Mouse (Mus musculus): ENCODE data around the gene Prr18.
A peak's percentile ranks its signal among the peaks of the same experiment; 100 is the strongest.

Prr18 gene

DNA sequence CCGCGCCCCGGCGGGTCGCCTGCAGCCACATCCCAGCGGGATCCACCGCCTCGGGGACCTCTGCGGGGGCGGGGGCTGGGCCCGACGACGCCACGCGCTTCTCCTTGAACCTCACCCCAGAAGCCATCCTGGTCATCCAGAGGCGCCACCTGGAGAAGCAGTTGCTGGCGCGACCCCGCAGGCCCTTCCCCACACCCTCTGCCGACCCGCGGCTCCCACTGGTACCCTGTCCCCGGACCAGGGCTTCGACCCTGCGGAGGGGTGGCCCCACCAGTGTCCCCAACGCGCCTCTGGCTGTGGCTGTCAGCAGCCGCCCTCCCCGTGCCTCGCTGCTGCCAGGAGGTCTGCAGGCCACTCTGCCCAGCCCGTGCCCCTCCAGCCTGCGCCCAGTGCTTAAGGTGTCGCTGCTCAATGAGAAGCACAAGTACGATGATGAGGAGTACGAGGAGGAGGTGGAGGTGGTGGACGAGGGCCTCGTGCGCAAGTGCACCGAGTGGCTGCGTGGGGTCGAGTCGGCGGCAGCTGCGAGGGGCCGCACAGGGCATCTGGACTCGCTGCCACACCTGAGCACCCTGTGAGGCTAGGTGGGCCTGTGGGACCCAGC is 4.2 kb downstream of the Prr18 start:
- DNase-seq: no peak

DNA sequence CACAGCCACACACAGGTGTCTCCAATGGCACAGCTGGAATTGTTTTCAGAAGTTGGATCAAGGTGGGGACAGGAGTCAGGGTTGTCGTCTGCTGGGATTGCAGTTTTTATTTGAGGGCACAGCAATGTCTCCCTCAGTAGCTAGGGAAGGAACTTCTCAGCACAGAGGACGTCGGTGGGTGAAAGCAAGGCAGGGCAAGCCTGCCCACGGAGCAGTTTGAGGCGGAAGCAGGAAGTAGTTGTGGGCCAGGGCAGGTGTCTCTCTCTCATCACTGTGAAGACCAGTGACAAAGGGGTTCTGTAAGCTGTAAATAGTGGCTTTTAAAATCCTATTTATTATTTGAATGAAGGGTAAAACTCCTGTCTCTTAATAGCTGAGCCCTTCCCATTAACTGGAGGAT is 5.4 kb downstream of the Prr18 start:
- no peak for DNase-seq

DNA sequence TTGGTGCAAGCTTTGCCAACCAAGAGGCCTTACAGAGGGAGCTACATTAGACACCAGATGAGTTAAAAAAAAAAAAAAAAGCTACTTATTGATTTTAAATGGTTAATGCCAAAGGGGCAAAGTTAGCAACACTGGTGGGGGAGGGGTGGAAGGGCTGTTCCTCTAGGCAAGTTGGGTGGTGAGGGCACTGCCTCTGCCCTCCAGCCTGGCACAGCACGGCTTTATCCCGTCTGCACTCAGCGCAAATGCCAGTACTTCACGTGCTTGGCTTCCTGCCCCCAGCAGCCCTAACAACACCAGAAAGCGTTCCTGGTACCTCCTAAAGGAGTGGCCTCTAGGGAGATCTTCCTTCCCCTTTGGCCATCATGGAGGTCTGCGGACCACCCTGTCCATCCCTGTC is 6.2 kb downstream of the Prr18 start:
- DNase-seq: no peak

DNA sequence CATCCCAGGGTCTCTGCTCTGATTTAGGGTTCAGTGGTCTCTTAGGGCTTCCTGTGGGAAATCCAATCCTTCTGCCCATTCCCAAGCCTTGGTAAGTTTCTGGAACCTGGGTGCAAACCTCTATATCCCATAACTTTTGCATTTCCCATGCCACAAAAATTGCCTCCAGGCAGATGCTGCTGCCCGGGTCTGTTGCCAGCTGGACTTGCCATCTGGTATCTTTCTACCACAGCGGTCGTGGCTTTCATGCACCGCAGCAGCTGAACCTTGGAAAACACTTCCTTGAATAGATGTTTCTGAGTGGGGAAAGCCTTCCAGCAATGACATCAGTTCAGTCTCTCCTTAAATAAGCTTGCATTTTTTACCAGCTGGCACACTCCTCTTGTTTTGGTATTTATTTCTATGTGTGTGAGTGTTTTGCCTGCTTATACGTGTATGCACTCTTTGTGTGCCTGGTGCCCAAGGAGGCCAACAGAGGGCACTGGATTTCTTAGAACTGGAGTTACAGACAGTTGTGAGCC is 10.6 kb downstream of the Prr18 start:
- no peak for DNase-seq

DNA sequence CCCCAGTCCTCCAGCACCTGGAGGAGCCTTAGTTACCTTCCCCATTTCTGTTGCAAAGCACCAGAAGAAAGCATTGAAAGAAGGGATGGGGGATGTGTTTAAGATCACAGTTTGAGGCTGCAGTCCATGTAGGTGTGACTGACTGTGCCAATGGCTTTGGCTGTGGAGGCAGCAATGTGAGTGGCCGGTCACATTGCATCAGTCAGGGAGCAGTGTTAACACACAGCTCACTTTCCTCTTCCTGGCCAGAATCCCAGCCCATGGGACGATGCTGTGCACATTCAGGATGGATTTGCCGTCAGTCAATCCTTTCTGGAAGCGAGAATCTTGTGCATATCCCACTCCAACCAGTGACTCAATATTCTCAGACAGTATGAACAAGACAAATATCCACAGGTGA is 11.7 kb downstream of the Prr18 start:
- DNase-seq: no peak

DNA sequence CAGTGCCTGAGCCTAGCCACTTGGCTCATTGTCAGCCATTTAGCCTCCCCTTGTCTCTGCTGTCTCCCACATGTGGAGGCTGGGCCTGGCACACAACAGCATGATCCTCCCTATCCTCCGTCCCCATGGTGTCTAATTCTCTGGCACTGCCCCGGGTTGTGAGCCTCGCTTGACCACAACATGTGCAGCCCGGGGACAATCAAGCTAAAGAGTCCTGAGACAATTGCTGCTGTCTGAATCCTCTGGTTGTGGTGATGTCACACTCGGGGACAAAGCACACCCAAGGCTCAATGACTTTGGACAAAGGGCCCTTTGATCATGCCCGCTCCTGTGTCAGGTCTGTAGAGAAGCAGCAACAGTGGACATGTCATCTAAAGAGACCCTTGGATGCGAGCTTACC is 13.8 kb downstream of the Prr18 start:
- DNase-seq: no peak

DNA sequence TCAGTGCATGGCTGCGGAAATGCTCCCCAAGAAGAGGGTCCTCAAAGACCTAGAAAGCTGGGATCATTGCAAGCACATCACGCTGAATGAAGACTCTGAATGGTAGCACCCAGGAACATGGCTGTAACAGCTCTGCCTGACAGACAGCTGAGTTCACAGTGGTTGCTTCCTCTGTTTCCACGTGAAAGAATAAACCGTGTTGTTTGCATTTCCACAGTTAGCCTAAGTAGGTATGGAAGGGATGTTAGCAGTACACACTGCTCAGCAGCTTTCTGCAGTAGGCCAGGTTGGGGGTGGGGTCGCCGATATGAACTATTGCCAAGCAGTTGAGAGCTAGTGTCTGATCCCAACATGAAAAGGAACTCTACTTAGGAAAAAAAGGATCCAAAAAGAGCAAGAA is 18.4 kb downstream of the Prr18 start, which contains the start of gene T2:
Gene T2, plus strand, starts transcription at position 301 of the 400 bp plus-strand sequence.
- DNase-seq: no peak

DNA sequence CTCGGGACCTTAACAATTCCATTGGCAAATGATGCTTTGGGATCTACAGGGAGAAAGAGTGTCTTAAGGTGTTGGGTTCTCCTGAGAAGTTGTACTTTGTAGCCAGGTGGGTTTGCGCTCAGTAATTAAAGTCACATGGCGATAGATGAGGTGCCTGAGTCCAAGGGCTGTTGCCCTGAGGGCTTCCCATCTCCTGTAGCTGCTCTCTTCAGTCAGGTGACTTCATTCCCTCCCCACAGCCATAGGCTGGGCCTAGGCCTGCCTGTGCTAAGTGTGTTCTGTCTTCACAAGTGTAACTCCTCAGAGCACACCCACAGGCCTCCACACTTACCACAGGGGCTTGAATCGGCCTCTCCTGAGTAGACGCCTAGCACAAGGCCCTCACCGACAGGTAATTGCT is 20.2 kb downstream of the Prr18 start:
- no peak for DNase-seq

DNA sequence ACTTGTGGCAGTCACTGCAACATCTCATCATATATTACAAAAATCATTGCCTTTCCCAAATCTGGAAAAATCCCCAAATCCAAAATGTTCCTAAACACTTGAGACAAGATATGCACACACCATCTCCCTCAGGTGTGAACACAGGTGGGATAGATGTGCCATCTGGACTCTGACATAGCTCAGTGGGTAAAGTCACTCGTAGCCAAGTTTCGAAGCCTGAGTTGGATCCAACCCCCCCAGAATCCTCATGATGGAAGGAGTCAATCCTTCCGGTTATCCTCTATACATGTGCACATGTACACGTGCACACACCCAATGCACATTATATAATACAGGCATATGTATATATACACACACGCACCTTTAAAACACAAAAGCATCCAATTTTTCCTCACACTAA is 23.6 kb downstream of the Prr18 start:
- DNase-seq: no peak

DNA sequence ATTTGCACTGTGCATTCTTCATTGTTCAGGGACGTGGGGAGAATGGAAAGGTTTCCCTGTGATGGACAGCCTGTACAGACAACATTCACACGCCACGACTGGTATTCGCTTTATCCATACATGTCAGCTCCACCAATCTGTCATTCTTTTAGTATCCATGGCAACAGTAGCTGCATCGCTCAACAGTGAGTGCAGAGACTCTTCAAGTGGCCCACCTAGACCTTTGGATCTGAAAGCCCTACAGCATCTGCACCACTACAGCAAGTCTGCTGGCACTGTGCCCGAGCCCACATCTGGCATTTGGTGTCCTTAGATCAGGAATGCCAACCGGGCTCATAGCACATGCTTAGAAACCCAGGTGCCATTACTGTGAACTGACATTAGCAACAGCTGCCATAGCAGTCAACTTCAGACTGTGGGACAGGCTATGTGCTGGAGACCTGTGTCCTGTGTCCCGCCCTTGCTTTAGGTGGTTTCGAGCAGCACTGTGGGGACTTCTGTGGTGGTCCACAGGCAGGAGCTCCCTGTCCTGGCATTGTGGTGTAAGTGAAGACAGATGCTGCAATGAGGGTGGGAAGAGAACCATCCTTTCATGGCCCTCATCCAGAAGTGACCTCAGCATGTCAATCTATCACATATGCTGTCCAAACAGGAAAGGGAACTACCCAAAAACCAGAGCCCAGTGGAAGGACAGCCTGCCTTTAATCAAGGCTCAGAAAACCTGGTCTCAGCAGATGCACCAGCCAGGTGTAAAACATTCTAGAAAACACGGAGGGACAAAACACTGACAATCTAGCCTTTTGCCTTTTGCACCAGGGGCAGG is 24.2 kb downstream of the Prr18 start:
- no peak for DNase-seq

DNA sequence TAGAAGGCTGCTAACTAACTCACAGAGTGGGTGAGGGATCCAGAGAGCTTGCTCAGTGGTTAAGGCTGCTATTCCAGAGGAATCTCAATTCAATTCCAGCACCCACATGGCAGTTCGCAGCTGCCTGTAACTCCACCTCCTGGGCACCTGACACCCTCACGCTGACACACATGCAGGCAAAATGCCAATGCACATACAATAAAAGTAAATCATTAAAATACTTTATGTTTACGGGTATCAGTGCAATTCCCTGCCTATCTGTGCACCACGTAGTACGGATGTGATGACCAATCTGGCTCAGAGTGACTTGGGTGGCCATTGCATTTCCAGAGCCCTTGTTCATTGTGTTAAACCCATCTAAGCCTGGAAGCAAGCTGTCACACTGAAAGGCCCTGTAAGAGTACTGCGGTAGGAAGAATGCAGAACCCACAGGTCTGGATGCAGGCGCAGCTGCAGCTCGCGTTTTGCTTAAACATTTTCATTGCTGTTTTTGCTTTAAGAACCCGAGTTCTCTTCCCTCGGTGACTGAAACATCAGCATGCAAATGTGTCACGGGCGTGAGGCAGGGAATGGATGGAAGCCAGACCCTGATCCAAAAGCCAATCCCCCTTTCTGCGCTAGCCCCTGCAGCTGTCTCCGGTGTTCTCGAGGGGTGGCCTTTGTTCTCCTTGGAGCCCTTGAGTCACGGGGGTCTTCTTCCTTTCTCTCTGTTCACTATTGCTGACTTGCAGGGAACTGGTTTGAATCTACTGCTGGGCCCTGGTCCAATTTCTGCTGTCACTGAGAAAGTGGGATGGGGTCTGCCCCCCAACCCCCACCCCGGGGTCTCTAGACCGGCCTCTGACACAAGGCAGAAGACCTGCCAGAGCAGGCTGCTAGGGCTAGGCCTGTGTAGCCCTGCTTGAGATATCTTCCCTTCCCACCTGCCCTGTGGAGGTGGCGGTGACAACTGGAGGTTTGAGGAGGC is 30.5 kb downstream of the Prr18 start:
- DNase-seq: no peak

DNA sequence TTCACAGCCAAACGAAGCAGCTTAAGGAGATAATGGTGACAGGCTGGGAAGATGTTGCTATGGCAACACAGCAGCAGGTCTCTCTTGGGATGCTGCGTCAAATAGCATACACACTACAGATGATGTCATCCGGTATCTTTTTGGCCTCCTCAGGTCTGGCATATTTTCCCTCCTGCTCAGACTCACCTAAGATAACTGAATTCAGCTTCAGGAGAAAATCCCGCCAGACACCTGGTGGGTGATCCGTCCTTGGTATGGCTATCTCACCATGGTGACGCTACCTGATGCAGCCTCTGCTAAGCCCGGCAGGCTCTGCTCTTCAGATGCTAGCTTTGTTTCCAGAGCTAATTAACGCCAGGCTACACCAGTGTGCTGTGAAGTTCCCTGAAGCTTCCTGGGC is 31.3 kb downstream of the Prr18 start:
- DNase-seq: no peak

DNA sequence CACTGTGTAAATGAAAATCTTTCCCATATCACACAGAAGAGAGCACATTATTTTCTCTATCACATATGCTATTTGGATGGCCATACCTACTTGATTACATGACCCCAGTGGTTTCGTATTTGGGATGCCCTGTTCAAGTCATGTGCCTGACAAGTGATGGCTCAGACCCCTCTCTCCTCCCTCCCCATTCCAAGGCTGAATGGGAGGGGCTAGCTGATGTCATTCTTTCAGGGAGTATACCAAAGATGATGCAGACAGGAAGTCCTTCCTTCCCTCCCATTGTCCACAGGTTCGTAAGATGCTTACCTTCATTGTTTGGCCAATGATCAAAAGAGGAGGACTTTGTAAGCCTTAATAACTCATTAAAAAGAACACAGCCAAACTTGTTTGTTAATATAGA is 31.9 kb downstream of the Prr18 start:
- no peak for DNase-seq

DNA sequence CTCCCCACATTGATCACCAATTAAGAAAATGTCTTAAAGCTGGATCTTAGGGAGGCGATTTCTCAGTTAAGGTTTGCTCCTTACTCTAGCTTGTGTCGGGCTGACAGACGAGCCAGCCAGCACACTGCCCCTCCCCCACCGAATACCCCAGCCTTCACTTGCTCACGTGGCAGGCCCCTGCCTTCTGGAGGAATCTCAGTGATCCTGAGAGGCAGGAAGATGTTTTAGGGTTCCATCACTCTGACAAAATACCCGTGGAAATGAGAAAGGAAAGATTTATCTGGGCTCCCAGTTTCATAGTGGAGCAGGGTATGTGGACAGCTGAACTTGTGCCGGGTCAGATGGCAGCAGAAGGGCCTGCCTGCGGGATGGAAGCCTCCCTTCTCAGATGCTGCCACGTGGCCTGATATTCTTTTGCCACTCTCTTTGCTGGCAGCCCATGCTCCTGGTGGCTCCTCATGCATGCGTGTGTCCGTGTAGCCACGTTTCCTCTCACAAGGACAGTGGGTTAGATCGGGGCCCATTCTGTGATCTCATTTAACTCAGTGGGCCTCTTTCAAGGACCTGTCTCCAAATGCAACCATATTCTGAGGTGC is 33.5 kb downstream of the Prr18 start:
- DNase-seq: no peak

DNA sequence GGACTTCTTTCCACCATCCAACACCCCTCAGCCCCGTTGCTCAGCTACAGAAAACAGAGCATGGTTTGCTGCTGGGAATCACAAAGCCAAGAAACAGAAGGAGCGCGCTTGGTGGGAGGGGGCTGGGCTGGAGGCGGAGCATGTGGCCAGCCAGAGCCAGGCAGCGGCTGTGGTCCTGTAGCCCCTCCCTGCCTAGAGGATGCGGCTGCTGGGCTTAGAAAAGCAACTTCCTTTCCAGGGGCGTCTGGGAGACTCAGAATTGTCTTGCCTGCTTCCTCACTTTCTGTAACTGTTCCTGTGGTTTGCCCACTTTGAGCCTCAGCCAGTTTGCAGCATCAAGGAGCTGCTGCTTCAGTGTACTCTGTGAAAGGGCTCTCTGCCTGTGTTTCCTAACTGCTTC is 34.6 kb downstream of the Prr18 start:
- peak; percentile 18 to 37 for DNase-seq

DNA sequence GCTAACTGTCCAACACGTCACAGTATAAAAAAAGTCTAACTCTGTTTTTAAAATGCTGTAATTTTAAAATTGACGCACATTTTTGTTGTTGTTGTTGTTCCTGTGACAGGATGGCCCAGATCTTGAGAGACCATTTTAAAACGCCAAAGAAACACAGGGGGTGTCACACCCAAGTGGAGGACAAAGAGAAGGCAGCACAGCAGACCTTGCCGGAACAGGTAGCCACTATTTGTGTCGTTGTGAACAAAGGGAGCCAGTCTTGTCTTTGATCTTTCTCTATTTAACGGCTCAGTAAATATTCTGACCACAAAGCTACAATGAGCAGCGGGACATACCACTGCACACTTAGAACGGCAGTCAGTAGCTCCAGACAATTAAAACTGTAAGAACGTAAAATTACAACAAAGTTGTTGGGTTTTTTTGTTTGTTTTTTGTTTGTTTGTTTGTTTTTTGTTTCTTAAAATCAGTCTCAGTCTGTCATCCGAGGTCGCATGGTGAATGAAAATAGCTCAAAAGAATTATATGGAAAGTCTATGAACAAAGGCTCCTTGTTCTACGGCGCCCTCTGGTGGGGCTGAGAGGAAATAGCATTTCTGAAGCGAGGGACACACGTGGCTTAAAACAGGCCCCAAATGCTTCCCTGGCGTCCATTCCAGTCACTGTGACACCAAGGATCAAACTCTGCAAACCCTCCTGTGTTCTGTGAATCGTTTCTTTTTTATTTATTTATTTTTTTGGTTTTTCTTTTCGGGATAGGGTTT is 35.2 kb downstream of the Prr18 start:
- DNase-seq: peak; percentile 49 to 71

DNA sequence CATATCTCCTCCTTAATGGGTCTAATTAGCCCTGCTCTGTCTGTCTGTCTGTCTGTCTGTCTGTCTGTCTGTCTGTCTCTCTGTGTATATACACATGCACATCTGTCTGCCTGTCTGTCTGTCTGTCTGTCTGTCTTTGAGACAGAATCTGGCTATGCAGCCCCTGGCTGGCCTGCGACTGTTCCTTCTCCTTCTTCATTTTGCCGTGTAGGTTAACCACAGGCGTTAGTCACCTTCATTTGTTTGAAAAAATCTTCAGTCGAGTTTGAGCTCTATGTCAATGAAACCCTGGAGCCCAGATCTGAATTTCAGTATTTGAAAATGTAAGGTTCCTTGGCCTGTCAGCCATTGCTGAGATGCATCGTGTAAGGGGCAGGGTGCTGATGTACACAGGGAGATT is 40.0 kb downstream of the Prr18 start:
- no peak for DNase-seq

DNA sequence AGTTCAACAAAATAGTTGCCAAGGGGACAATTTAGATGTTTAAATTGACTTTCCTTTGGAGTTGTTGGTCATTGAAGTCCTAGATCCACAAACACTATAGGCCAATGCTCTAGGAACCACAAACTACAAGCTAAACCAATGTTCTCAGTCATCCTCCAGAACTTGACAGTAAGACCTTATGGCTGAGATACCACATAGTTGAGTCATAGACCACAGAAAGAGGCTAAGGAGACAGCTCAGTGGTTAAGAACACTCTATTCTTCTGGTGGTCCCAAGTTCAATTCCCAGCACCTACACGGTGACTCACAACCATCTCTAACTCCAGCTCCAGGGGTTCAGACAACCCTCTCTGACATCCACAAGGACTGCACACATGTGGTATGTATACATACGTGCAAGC is 48.2 kb downstream of the Prr18 start:
- no peak for DNase-seq

DNA sequence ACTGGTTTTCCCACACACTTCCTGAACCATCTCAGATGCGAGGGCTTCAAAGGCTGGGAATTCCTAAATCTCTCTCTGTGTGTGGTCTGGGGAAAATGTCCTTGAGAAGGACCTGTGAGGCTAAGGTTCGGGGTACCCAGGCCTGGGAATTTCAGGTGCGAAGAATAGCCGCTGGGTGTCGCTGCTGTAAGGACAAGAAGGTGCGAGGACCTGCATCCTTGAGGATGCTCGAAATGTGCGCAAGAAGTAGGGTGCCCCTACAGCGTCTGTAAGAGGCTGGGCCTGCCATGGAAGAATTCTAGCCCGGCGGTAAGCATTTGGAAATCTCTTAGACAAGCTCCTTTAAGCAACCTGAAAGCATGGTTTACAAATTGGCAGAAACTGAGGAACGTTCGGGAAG is 51.2 kb downstream of the Prr18 start:
- peak in 1 of 2 experiments; percentile 39 for DNase-seq

DNA sequence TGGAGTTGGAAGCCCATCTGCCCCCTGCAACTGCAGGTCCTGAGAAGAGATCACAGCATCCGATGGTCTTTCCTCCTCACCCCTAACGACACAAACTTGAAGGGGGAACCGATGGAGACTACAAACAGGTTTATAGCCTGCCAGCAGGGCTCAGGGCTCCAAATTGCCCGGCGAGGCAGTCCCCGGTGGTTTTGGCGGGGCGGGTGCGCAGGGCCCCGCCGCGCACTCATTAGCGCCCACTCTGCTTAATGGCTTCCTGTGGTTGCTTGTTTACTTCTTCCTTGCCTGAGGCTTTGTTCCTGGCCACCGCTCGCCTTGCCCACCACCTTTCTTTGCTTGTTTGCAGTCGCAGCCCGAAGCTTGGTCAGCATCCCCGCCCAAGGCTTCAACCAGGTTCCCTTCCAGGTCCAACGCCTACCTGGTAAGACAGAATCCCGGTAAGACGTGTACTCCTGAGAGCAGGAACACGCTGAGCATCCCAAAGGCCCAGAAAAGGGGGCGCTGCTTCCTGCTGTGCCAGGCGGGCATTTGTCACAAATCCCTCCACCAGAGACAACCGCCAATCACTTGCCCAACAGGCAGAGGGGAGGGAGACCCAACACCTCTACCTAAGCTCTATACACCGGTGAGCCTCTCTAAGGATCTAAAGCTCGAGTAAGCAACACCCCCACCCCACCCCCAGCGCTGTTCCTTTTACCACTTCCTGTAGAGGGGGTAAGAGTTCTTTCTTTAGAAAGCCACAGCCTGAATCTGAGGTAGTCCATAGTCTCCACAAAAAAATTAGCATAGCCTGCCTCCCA is 51.9 kb downstream of the Prr18 start:
- DNase-seq: peak in 1 of 2 experiments; percentile 3

DNA sequence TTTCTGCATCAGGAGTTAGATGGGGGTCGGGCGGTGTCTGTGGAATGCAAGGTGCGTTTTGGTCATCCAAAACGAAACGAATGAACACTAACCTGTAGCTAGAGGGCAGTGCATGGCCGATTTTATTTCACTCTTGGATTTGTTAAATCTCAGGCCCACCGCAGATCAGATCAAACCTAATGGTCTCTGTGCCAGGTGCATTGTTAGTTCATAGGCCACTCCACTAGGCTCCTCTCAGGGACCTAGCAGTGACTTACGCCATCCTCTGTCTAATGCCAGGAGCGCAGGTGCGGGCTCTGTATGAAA is 52.5 kb downstream of the Prr18 start:
- DNase-seq: no peak
